Mouse (Mus musculus) adipose tissue, adult 10 weeks (tissue): Measurements from ENCODE around the gene Tkt. TPM values are rescaled to one million over a fixed set of nuclear protein-coding genes. Genes with fewer than 3 reads are reported as not detected.

Experiments
- polyA plus RNA-seq: library from polyadenylated mRNA; stranded (reverse); fragments of 350-450 nt; fragmentation: Illumina TruSeq; extraction: RNeasy Lipid Tissue Mini Kit (QIAGEN cat#74804); gene quantifications from one replicate; pipeline ENCODE4 v1.2.3, GENCODE M21; 2014; ENCODE audit warnings: low read depth, low replicate concordance

Tkt gene
- polyA plus RNA-seq, result 287 TPM

DNA sequence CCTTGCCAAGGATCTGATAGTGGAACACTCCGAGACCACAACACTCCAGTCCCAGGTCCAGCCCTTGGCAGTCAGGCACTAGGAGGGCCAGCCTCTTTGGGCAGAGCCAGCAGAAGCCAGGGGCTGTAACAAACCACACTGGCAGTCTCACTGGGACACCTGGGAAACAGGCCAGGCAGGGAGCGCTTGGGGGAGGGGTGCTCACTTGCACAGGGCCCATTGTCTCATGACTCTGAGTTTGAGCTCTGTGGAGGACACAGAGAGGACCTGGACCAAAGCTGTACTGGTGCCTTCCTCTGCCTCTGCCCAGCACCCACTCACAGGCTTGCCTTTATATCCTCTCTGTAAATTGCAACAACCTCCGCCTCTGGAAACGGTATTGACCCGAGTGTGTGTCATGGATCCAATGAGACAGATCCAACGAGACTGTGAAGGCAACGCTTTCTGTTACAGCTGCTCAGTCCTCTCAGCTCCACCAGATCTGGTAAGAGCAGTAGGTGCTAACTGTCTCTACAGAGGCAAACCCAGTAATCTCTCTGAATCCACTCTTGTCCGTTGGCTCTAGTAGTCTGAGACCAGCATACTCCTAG, at the start of gene Tkt:
Gene Tkt (plus strand): TSS at position 229 of the 590 bp plus-strand sequence.

Other genes starting within 250 kb of the Tkt start
- 17.7 TPM for gene Dcp1a, start 68.8 kb upstream of the Tkt start, polyA plus RNA-seq
- gene Cacna1d, start 56.9 kb upstream of the Tkt start, polyA plus RNA-seq, result 21.9 TPM
- 110 TPM for gene Prkcd, start 77.9 kb downstream of the Tkt start, polyA plus RNA-seq
- gene Rft1, start 106.0 kb downstream of the Tkt start, polyA plus RNA-seq, result 23.5 TPM
- gene Sfmbt1, start 166.5 kb downstream of the Tkt start, polyA plus RNA-seq, result 10.8 TPM